Mouse (Mus musculus) left cerebral cortex, adult 18-20 months (tissue): ENCODE data around the gene Tmem160. TPM values are rescaled to one million over a fixed set of nuclear protein-coding genes. Genes with fewer than 3 reads are reported as not detected.

Experiments used
- DNase-seq, 2 experiments: peaks; one replicate each; pipeline ENCODE4 v3.0.0; 2021 to 2022; ENCODE audit warnings: low spot score in 2 of 2, mixed read lengths in 1 of 2
- long read RNA-seq, 2 experiments: library from polyadenylated mRNA; stranded (forward); transcript quantifications; one replicate each; pipeline ENCODE4 v2.0.0; 2021
- total RNA-seq, 2 experiments: library from RNA; stranded (reverse); gene quantifications; 2 replicates each; pipeline ENCODE4 v1.2.3; 2021

The Tmem160 gene
- total RNA-seq, result 10 to 100 TPM; 75.9 to 81.5 TPM
- long read RNA-seq, experiment 1, transcript Tmem160-201 (3 exons, 815 nt), result major isoform, 50 of 94 reads
- long read RNA-seq, experiment 1, partial matches to known transcripts, result 39 of 94 reads
- long read RNA-seq, experiment 1, other reads (novel, unspliced or antisense), result 3 of 94 reads
- long read RNA-seq, experiment 2, transcript Tmem160-201 (3 exons, 815 nt), result major isoform, 47 of 83 reads
- long read RNA-seq, experiment 2, partial matches to known transcripts, result 35 of 83 reads
- long read RNA-seq, experiment 2, other reads (novel, unspliced or antisense), result 0 of 83 reads

- DNase-seq, result peak; percentile 83 to 87
Measured at GRCm38 (mm10) chr7:16452587-16453073, at the start of gene Tmem160. TSS of gene Tmem160 (plus strand) at chr7:16452779.

- no peak for DNase-seq
Measured at GRCm38 (mm10) chr7:16402968-16403948, 49.3 kb upstream of the Tmem160 start.

GRCm38 (mm10) chr7:16404315-16405072 lies 48.1 kb upstream of the Tmem160 start:
- no peak for DNase-seq

GRCm38 (mm10) chr7:16405073-16405455 lies 47.5 kb upstream of the Tmem160 start:
- DNase-seq, result no peak

- DNase-seq, result peak; percentile 35 to 38
Measured at GRCm38 (mm10) chr7:16405516-16406351, 46.8 kb upstream of the Tmem160 start.

- no peak for DNase-seq
Measured at GRCm38 (mm10) chr7:16406978-16407377, 45.6 kb upstream of the Tmem160 start.

- no peak for DNase-seq
Measured at GRCm38 (mm10) chr7:16411100-16411499, 41.5 kb upstream of the Tmem160 start.

- DNase-seq, result no peak
Measured at GRCm38 (mm10) chr7:16412220-16412896, 40.2 kb upstream of the Tmem160 start.

- DNase-seq, result no peak
Measured at GRCm38 (mm10) chr7:16412930-16413329, 39.6 kb upstream of the Tmem160 start.

GRCm38 (mm10) chr7:16415426-16415825 lies 37.2 kb upstream of the Tmem160 start:
- no peak for DNase-seq

- DNase-seq, result no peak
Measured at GRCm38 (mm10) chr7:16417141-16417771, 35.3 kb upstream of the Tmem160 start.

- no peak for DNase-seq
Measured at GRCm38 (mm10) chr7:16418713-16419112, 33.9 kb upstream of the Tmem160 start.

- no peak for DNase-seq
Measured at GRCm38 (mm10) chr7:16420493-16421118, 32.0 kb upstream of the Tmem160 start.

- DNase-seq, result no peak
Measured at GRCm38 (mm10) chr7:16422222-16422856, 30.2 kb upstream of the Tmem160 start.

GRCm38 (mm10) chr7:16423731-16424130 lies 28.8 kb upstream of the Tmem160 start:
- no peak for DNase-seq

GRCm38 (mm10) chr7:16425721-16426120 lies 26.9 kb upstream of the Tmem160 start:
- no peak for DNase-seq

- peak; percentile 64 to 78 for DNase-seq
Measured at GRCm38 (mm10) chr7:16426129-16426729, 26.4 kb upstream of the Tmem160 start.
